Mouse (Mus musculus): ENCODE results near the gene App. TPM values are rescaled to one million over a fixed set of nuclear protein-coding genes. Genes with fewer than 3 reads are reported as not detected.

Gene App
- polyA plus RNA-seq (2012; rRNA removed), result 204 and 218 TPM in 2 replicates

DNA sequence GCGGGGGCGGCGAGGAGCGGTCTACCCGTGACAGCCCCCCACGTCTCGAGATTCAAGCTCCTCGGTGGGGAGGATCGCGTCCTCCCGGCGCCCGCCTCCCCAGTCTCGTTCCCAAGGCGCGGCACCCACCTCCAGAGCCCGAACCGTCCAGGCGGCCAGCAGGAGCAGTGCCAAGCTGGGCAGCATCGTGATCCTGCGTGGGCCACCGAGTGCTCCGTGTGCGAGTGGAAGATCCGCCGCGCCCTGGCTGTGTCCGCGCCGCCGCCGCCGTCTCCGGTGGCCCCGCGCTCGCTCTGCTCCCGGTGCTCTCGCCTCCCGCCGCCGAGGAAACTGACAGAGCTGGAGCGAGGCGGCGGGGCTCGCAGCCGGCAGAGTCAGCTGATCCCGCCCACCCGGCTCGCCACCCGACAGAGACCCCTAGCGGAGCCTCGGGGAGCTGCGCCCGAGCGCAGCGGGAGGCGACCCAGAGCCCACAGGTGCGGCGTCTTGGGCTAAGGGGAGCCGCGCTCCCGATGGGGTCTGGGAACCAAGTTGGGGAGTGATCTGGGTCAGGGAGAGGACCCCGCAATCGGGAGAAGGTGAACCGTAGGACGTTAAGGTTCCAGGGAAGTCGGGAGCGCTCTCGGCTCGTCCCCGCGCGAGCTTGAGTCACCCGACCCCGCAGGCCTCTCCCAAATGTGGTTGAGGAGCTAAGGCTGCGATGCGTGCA lies at the start of gene App:
Gene App, minus strand, starts transcription at position 394 of the 709 bp plus-strand sequence.

